Mouse (Mus musculus): Measurements from ENCODE around the gene 2310022A10Rik. TPM values are rescaled to one million over a fixed set of nuclear protein-coding genes. Genes with fewer than 3 reads are reported as not detected.

2310022A10Rik gene
- polyA plus RNA-seq, 1 experiment from 2014 or later: 22.5 TPM

GRCm38 (mm10) chr7:27543065-27543464, 10.0 kb upstream of the 2310022A10Rik start:
- no peak for ATAC-seq (replicated peaks; ENCODE audit: insufficient number of reproducible peaks, low FRiP score, low TSS enrichment)
- peak overlapping the region; percentile 63 for H3K4me3 ChIP-seq (ENCODE audit: low read depth, low read length)
- WGBS (ENCODE audit: insufficient replicate concordance): 46% methylated on average over 6 of the region's 6 CpGs
- H3K4me2 ChIP-seq: peak overlapping the region; percentile 97
- H3K36me3 ChIP-seq (ENCODE audit: control insufficient read depth, insufficient read depth, low read length): peaks cover 3% of the 10 kb centered on the region; the same call in 1 of the 2 replicates
- H3K27ac ChIP-seq (ENCODE audit: low read depth, low read length): no peak overlapping the region
- H3K4me1 ChIP-seq (ENCODE audit: control insufficient read depth, insufficient read depth, low read length): peaks cover 9% of the 10 kb centered on the region
- peak overlapping the region; percentile 74 for H3K9ac ChIP-seq (ENCODE audit: low read depth, low read length)
- H3K9me3 ChIP-seq (replicated peaks; ENCODE audit: control insufficient read depth, low read length): no peaks in the 10 kb centered on the region
- no peaks in the 10 kb centered on the region for H3K27me3 ChIP-seq (ENCODE audit: control insufficient read depth, insufficient read depth, low read length)

GRCm38 (mm10) chr7:27543851-27544250, 9.2 kb upstream of the 2310022A10Rik start:
- H3K9ac ChIP-seq (ENCODE audit: low read depth, low read length): no peak overlapping the region
- ATAC-seq (replicated peaks; ENCODE audit: insufficient number of reproducible peaks, low FRiP score, low TSS enrichment): no peak
- peaks cover 9% of the 10 kb centered on the region for H3K4me1 ChIP-seq (ENCODE audit: control insufficient read depth, insufficient read depth, low read length)
- H3K27me3 ChIP-seq (ENCODE audit: control insufficient read depth, insufficient read depth, low read length): no peaks in the 10 kb centered on the region
- H3K4me3 ChIP-seq (ENCODE audit: low read depth, low read length): no peak overlapping the region
- H3K27ac ChIP-seq (ENCODE audit: low read depth, low read length): no peak overlapping the region
- peaks cover 3% of the 10 kb centered on the region; the same call in 1 of the 2 replicates for H3K36me3 ChIP-seq (ENCODE audit: control insufficient read depth, insufficient read depth, low read length)
- no peaks in the 10 kb centered on the region for H3K9me3 ChIP-seq (replicated peaks; ENCODE audit: control insufficient read depth, low read length)
- WGBS (ENCODE audit: insufficient replicate concordance): 70% methylated on average over 4 of the region's 4 CpGs
- no peak overlapping the region for H3K4me2 ChIP-seq

GRCm38 (mm10) chr7:27544675-27545370, 8.2 kb upstream of the 2310022A10Rik start:
- ATAC-seq (replicated peaks; ENCODE audit: insufficient number of reproducible peaks, low FRiP score, low TSS enrichment): no peak
- Histone ChIP-seq H3K27ac (ENCODE audit: low read depth, low read length) (no peak overlapping the region), H3K27me3 (ENCODE audit: control insufficient read depth, insufficient read depth, low read length) (no peaks in the 10 kb centered on the region), H3K9me3 (replicated peaks; ENCODE audit: control insufficient read depth, low read length) (no peaks in the 10 kb centered on the region), H3K4me2 (no peak overlapping the region), H3K36me3 (ENCODE audit: control insufficient read depth, insufficient read depth, low read length) (no peaks in the 10 kb centered on the region), H3K4me3 (ENCODE audit: low read depth, low read length) (no peak overlapping the region), H3K9ac (ENCODE audit: low read depth, low read length) (no peak overlapping the region), H3K4me1 (ENCODE audit: control insufficient read depth, insufficient read depth, low read length) (peaks cover 9% of the 10 kb centered on the region)
- 77% methylated on average over 12 of the region's 12 CpGs for WGBS (ENCODE audit: insufficient replicate concordance)

GRCm38 (mm10) chr7:27549597-27549996, 3.4 kb upstream of the 2310022A10Rik start:
- no peak overlapping the region for H3K4me2 ChIP-seq
- H3K4me1 ChIP-seq (ENCODE audit: control insufficient read depth, insufficient read depth, low read length): peaks cover 7% of the 10 kb centered on the region
- no peaks in the 10 kb centered on the region for H3K27me3 ChIP-seq (ENCODE audit: control insufficient read depth, insufficient read depth, low read length)
- no peaks in the 10 kb centered on the region for H3K9me3 ChIP-seq (replicated peaks; ENCODE audit: control insufficient read depth, low read length)
- H3K36me3 ChIP-seq (ENCODE audit: control insufficient read depth, insufficient read depth, low read length): no peaks in the 10 kb centered on the region
- 75% methylated on average over 6 of the region's 6 CpGs for WGBS (ENCODE audit: insufficient replicate concordance)
- ATAC-seq (replicated peaks; ENCODE audit: insufficient number of reproducible peaks, low FRiP score, low TSS enrichment): no peak
- H3K27ac ChIP-seq (ENCODE audit: low read depth, low read length): no peak overlapping the region
- no peak overlapping the region for H3K4me3 ChIP-seq (ENCODE audit: low read depth, low read length)
- no peak overlapping the region for H3K9ac ChIP-seq (ENCODE audit: low read depth, low read length)

- H3K4me3 ChIP-seq (ENCODE audit: low read depth, low read length): peak overlapping the region; percentile 77
- ATAC-seq (replicated peaks; ENCODE audit: insufficient number of reproducible peaks, low FRiP score, low TSS enrichment): no peak
- peaks cover 7% of the 10 kb centered on the region for H3K4me1 ChIP-seq (ENCODE audit: control insufficient read depth, insufficient read depth, low read length)
- peak overlapping the region; percentile 75 for H3K4me2 ChIP-seq
- no peaks in the 10 kb centered on the region for H3K36me3 ChIP-seq (ENCODE audit: control insufficient read depth, insufficient read depth, low read length)
- H3K9ac ChIP-seq (ENCODE audit: low read depth, low read length): peak overlapping the region; percentile 67; the same call in 1 of the 2 replicates
- no peaks in the 10 kb centered on the region for H3K27me3 ChIP-seq (ENCODE audit: control insufficient read depth, insufficient read depth, low read length)
- 0 out of 2 replicates have a peak overlapping the region, but pooled peaks have one; percentile 10 for H3K27ac ChIP-seq (ENCODE audit: low read depth, low read length)
- H3K9me3 ChIP-seq (replicated peaks; ENCODE audit: control insufficient read depth, low read length): no peaks in the 10 kb centered on the region
- WGBS (ENCODE audit: insufficient replicate concordance): 51% methylated on average over 5 of the region's 5 CpGs
Measured at GRCm38 (mm10) chr7:27552070-27552469, 963 bp upstream of the 2310022A10Rik start.

GRCm38 (mm10) chr7:27560291-27560887, 7.4 kb downstream of the 2310022A10Rik start:
- no peaks in the 10 kb centered on the region for H3K27me3 ChIP-seq (ENCODE audit: control insufficient read depth, insufficient read depth, low read length)
- peak overlapping the region; percentile 14 for H3K4me3 ChIP-seq (ENCODE audit: low read depth, low read length)
- no peaks in the 10 kb centered on the region for H3K9me3 ChIP-seq (replicated peaks; ENCODE audit: control insufficient read depth, low read length)
- WGBS (ENCODE audit: insufficient replicate concordance): 46% methylated on average over 8 of the region's 8 CpGs
- peak overlapping the region; percentile 65 for H3K27ac ChIP-seq (ENCODE audit: low read depth, low read length)
- H3K4me1 ChIP-seq (ENCODE audit: control insufficient read depth, insufficient read depth, low read length): peaks cover 8% of the 10 kb centered on the region
- peaks cover 18% of the 10 kb centered on the region for H3K36me3 ChIP-seq (ENCODE audit: control insufficient read depth, insufficient read depth, low read length)
- H3K4me2 ChIP-seq: peak overlapping the region; percentile 37
- peak overlapping the region; percentile 46; the same call in 1 of the 2 replicates for H3K9ac ChIP-seq (ENCODE audit: low read depth, low read length)
- ATAC-seq (replicated peaks; ENCODE audit: insufficient number of reproducible peaks, low FRiP score, low TSS enrichment): peak; percentile 39; the same call in 1 of the 2 replicates

- Histone ChIP-seq H3K36me3 (ENCODE audit: control insufficient read depth, insufficient read depth, low read length) (peaks cover 21% of the 10 kb centered on the region), H3K27me3 (ENCODE audit: control insufficient read depth, insufficient read depth, low read length) (no peaks in the 10 kb centered on the region), H3K4me3 (ENCODE audit: low read depth, low read length) (no peak overlapping the region), H3K9ac (ENCODE audit: low read depth, low read length) (no peak overlapping the region), H3K4me2 (no peak overlapping the region), H3K27ac (ENCODE audit: low read depth, low read length) (no peak overlapping the region), H3K4me1 (ENCODE audit: control insufficient read depth, insufficient read depth, low read length) (peaks cover 8% of the 10 kb centered on the region), H3K9me3 (replicated peaks; ENCODE audit: control insufficient read depth, low read length) (no peaks in the 10 kb centered on the region)
- 88% methylated on average over 1 of the region's 1 CpGs for WGBS (ENCODE audit: insufficient replicate concordance)
- ATAC-seq (replicated peaks; ENCODE audit: insufficient number of reproducible peaks, low FRiP score, low TSS enrichment): no peak
Measured at GRCm38 (mm10) chr7:27560978-27561377, 7.9 kb downstream of the 2310022A10Rik start.

GRCm38 (mm10) chr7:27569580-27570224, 16.7 kb downstream of the 2310022A10Rik start:
- Histone ChIP-seq H3K27me3 (ENCODE audit: control insufficient read depth, insufficient read depth, low read length) (no peaks in the 10 kb centered on the region), H3K36me3 (ENCODE audit: control insufficient read depth, insufficient read depth, low read length) (peaks cover 37% of the 10 kb centered on the region), H3K4me2 (no peak overlapping the region), H3K4me3 (ENCODE audit: low read depth, low read length) (no peak overlapping the region), H3K9ac (ENCODE audit: low read depth, low read length) (no peak overlapping the region), H3K4me1 (ENCODE audit: control insufficient read depth, insufficient read depth, low read length) (no peaks in the 10 kb centered on the region), H3K27ac (ENCODE audit: low read depth, low read length) (no peak overlapping the region), H3K9me3 (replicated peaks; ENCODE audit: control insufficient read depth, low read length) (no peaks in the 10 kb centered on the region)
- no peak for ATAC-seq (replicated peaks; ENCODE audit: insufficient number of reproducible peaks, low FRiP score, low TSS enrichment)
- WGBS (ENCODE audit: insufficient replicate concordance): 87% methylated on average over 5 of the region's 5 CpGs

Measured in heart, embryonic 11.5 days (tissue).